Mouse (Mus musculus) adrenal gland (tissue): ENCODE measurements around the gene Vmn1r37.
"Not testable (repeated sequence)": the region's sequence is repeated elsewhere in the genome, so short reads cannot be mapped to it uniquely, and the experiment has no call there.

Experiments
- intact Hi-C: fragments of 180-260 bp; cut with DNase I; formaldehyde crosslinking; loops from one replicate; pipeline ENCODE4 v1.15.1; 2025
- long read RNA-seq, 2 experiments: library from polyadenylated mRNA; unstranded; transcript quantifications; one replicate each; pipeline ENCODE4 v2.0.0; 2020; ENCODE audit warnings: borderline replicate concordance in 1 of 2; ENCODE audit not compliant: insufficient replicate concordance in 1 of 2

The Vmn1r37 gene
- long read RNA-seq, experiment 1 = 0 reads
- long read RNA-seq, experiment 2 = 0 reads

- intact Hi-C loops = not testable (repeated sequence)
These were observed at the start of gene Vmn1r37 for GRCm38 (mm10) chr6:66729082-66729481. TSS of gene Vmn1r37 (plus strand) at chr6:66729382.

DNA sequence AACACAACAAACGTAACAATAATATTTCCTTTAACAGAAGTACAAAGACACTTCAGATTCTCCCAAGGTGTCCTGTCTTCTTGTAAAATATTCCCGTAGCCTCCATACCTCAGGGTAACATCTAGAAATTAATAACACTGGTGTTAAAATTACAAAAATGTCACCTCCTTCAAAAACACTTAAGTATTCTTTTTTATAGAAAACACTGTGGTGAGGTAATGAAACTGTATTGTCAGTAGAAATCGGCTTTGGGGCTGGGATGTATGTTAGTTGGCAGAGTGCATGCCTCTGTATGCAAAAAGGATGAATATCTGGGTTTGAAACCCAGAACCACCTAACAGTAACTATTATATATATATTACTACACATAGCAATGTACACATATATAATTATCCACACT is 43.4 kb upstream of the Vmn1r37 start, which contains the start of gene Vmn1r35:
Gene Vmn1r35, minus strand, starts transcription at position 101 of the 400 bp plus-strand sequence.
- intact Hi-C loops = no loop called here

DNA sequence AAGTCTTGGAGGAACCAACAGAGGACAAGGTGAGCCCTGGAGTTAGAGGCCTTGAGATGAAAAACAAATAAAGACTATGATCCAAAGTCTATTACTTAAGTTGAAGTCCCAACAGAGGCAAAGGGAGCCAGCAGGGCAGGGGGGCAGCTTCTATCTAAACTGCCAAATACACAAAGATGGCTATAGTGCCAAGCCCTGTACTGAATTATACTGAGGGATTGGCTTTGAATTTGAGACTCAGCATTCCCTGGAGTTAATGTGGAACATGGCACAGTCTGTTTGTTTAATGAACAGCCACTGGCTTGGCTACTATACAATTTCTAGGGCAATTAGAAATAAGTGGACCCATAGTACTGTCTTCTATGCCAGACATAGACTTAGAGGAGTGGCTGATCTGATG is 20.3 kb upstream of the Vmn1r37 start:
- intact Hi-C loops = no loop called here

- intact Hi-C loops = no loop called here
These were observed 15.3 kb upstream of the Vmn1r37 start for GRCm38 (mm10) chr6:66713854-66714253.

DNA sequence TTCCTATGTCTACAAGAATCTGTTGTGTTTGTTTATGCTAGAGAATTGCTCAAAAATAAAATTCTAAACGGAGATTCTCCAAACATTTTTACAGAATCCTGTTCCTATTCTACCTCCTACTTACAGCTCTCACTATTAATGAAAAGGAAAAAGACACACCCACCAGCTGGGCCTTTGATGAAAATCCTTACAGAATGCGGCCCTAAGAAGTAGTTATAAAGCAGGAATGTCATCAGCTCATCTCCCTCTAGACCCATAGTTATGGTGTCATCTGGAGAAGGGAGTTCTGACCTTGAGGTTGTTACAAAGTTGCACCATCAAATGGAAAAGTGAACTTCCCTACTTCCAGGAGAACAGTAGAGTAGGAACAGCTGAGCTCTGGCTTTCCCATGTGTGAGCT is 10.1 kb upstream of the Vmn1r37 start, which contains the start of gene Vmn1r36:
Gene Vmn1r36, minus strand, starts transcription at position 101 of the 400 bp plus-strand sequence.
- intact Hi-C loops = not testable (repeated sequence)

GRCm38 (mm10) chr6:66782527-66782926 is 53.3 kb downstream of the Vmn1r37 start, which contains the start of gene Vmn1r38:
TSS of gene Vmn1r38 (minus strand) at chr6:66782627.
- intact Hi-C loops = not testable (repeated sequence)
